Mouse (Mus musculus): ENCODE measurements around the gene Fbxl22.
A peak's percentile ranks its signal among the peaks of the same experiment; 100 is the strongest.

Fbxl22 gene

DNA sequence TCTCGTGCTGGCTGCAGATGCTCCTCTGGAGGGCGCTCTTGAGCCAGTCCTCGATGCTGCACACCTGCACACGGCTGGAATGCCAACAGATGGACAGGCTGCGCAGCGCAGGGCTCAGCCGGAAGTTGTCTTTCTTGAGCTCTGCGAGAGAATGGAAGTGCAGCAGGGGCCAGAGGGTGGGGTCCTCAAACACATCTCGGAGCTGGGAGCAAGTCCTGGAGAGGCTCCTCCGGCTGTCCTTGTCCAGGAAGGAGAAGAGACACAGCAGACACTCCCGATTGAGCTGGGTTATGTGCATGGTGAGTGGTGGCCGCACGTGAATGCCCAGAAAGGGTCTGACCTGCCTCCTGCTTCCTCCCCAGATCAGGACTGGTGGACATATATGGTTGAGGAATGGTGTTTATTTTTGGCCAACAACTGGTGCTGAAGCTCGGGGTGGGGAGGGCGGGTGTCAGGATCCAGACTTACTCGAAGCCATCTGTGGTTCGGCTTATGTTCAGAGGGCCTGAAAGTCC is at the start of gene Fbxl22:
TSS of gene Fbxl22 (minus strand) at position 338 of the 515 bp plus-strand sequence.
- DNase-seq (ENCODE audit: low spot score in 2 of 2), result no peak

- no peak for DNase-seq (ENCODE audit: low spot score in 2 of 2)
These were observed 47.8 kb upstream of the Fbxl22 start for GRCm38 (mm10) chr9:66562215-66562614.

- DNase-seq (ENCODE audit: low spot score in 2 of 2), result no peak
These were observed 47.1 kb upstream of the Fbxl22 start for GRCm38 (mm10) chr9:66561496-66561895.

- DNase-seq (ENCODE audit: low spot score in 2 of 2), result no peak
These were observed 46.3 kb upstream of the Fbxl22 start for GRCm38 (mm10) chr9:66560728-66561127.

- DNase-seq (ENCODE audit: low spot score in 2 of 2), result no peak
These were observed 45.9 kb upstream of the Fbxl22 start for GRCm38 (mm10) chr9:66560295-66560694.

GRCm38 (mm10) chr9:66558971-66559370 is 44.6 kb upstream of the Fbxl22 start:
- no peak for DNase-seq (ENCODE audit: low spot score in 2 of 2)

- DNase-seq (ENCODE audit: low spot score in 2 of 2), result no peak
These were observed 28.4 kb upstream of the Fbxl22 start for GRCm38 (mm10) chr9:66542785-66543184.

DNA sequence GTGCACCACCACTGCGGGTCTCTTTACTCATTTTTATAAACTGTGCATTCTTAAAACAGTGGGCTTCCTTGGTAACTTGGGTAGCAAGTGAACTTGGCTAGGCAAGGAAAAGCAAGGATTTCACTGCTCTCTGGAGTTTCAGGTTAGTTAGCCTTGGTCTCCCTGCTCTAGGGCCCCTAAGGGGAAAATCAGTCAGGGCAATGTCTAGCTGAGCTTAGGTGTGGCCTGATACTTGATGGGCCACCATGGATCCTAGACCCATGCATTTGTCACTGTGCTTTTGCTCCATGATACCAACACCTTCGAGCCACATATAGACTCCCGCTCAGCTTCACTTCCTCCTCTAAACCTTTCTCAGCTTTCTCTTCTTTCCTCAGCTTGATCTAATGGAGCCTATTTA is 7.2 kb upstream of the Fbxl22 start:
- no peak for DNase-seq (ENCODE audit: low spot score in 2 of 2)

DNA sequence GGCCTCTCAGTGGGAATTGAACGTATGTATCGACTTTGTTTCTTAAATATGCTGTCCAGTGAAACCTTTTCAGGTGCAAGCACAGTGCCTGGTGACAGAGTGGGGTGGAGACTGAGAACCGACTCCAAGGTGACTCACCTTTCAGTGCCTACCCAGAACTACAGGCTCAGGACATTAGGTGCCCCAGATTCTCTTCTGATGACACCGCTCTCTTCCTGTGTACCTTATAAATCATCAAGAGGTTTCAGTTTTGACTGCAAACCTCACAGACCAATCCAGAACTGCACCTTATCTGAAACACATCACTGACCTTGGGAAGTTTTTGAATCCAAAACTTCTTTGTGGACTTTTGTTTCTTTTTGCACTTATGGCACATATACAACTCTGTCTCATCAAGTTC is 5.9 kb upstream of the Fbxl22 start:
- no peak for DNase-seq (ENCODE audit: low spot score in 2 of 2)

GRCm38 (mm10) chr9:66518901-66519300 is 4.5 kb upstream of the Fbxl22 start:
- DNase-seq (ENCODE audit: low spot score in 2 of 2), result no peak

- DNase-seq (ENCODE audit: low spot score in 2 of 2), result no peak
These were observed 3.9 kb upstream of the Fbxl22 start for GRCm38 (mm10) chr9:66518251-66518650.

- DNase-seq (ENCODE audit: low spot score in 2 of 2), result no peak
These were observed 3.4 kb upstream of the Fbxl22 start for GRCm38 (mm10) chr9:66517746-66518145.

- no peak for DNase-seq (ENCODE audit: low spot score in 2 of 2)
These were observed 2.0 kb upstream of the Fbxl22 start for GRCm38 (mm10) chr9:66516296-66516940.

DNA sequence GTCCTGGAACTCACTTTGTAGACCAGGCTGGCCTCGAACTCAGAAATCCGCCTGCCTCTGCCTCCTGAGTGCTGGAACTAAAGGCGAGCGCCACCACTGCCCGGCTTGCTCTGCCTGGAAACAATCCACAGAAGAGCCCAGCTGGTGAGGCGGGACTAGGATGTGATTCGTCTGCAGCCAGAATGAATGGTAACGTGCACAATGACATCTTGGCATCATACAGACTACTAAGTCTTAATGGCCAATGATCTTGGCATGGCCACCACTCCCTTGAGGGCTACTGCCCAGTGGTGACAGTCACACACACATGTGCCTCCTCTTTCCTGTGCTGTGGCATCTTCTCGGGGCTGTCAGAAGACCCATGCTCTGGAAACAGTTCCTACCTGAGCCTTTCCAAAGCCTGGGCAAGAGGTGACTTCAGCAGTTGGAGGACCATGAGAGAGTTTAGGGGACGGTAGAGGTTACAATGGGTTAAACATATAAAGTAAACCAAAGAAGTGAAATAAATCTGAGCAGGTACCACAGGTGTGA is 1.4 kb upstream of the Fbxl22 start:
- DNase-seq (ENCODE audit: low spot score in 2 of 2), result no peak

DNA sequence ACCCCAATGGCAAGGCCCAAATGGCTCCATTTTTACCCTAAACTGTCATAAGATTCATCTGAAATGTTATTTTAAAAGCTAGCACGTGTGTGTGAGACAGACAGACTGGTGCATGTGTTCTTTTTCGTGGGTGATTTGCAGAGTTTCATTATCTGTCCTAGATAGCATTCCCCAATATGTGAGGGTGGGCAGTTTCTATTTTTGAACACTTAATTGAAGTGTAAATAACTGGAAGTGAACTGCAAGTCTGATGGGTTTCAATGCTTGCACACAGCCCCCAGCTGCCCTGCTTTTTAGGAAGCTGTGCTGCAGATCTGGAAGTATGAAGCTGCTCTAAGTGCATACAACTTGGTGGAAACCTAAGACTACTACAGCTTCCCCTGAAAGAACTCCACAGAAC is 722 bp upstream of the Fbxl22 start:
- no peak for DNase-seq (ENCODE audit: low spot score in 2 of 2)

DNA sequence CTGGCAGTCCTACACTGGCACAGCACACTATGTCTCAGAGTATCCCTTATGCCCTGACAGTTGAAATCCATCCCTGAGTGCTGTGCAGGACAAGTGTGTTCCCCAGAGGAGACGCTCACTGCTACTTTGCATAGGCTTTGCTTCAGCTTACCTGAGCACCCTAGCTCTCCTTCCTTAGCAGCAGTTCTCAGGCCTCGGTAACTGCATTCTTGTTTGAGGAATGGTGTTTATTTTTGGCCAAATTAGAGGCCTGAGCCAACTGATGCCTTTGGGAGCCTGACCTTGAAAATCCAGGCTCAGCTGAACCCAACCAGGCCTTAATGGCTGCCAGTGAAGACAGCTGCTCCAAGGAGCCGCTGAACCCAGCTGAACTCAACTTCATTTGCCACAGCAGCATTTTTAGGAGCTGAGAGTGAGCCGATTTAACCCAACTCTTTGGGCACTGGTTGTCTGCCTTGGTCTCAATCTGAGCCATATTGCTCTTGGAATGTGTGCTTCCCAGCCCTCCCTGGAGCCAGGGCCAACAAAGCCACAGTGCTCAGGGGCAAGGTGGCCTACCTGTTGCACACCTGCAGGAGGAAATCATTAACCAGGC is 635 bp downstream of the Fbxl22 start:
- no peak for DNase-seq (ENCODE audit: low spot score in 2 of 2)

GRCm38 (mm10) chr9:66513150-66513549 is 1.2 kb downstream of the Fbxl22 start:
- no peak for DNase-seq (ENCODE audit: low spot score in 2 of 2)

DNA sequence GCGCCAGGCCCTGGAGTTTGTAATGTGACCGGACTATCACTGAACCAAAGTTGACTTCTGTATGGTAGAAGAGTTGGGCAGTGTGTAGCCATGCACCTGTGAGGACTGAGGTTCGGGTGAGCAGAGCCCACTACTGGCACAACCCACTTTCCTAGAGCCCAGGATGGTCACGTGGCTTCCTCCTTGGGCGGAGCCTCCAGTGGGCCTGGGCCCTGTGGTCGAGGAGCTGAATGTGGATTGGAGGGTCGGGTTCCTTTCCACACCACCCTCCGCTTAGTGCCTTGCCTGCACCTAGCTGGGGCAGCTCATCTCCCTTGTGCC is 2.1 kb downstream of the Fbxl22 start:
- DNase-seq (ENCODE audit: low spot score in 2 of 2), result peak; percentile 82 to 87

DNA sequence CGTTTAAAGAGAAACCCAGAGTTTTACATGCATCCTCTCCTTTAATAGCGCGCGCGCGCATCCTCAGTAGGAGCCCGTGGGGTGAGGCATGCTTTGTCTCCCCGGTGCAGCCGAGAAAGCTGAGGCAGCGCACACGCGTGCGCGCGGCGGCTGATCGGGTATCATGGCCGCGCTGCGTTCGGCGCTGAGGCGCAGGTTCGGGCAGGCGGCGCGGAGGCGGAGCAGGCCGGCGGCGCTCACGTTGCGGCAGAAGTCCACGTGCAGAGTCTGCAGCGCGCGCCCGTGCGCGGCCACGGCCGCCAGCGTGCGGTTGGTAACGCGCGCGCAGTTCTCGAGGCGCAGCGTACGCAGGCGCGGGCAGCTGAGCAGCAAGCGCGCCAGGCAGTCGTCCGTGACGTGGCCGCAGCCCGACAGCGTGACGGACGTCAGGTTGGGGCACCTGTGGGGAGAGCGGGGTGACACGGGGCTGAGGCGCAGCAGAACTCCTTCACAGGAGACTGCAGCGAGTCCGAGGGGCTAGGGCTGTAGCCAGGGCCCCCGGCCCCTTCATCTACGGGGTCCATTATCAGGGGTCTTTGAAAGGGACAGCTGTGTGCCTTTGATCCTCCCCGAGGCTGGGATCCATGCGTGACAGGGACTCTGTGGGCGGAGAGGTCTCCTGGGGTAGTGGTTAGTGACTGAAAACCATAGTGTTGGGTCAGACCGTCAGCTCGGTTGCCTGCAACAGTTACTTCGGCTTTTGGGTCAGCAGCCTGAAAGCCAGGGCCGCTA is 2.6 kb downstream of the Fbxl22 start:
- peak; percentile 96 to 97 for DNase-seq (ENCODE audit: low spot score in 2 of 2)

- no peak for DNase-seq (ENCODE audit: low spot score in 2 of 2)
These were observed 3.4 kb downstream of the Fbxl22 start for GRCm38 (mm10) chr9:66510944-66511343.

- DNase-seq (ENCODE audit: low spot score in 2 of 2), result no peak
These were observed 4.0 kb downstream of the Fbxl22 start for GRCm38 (mm10) chr9:66510351-66510841.

DNA sequence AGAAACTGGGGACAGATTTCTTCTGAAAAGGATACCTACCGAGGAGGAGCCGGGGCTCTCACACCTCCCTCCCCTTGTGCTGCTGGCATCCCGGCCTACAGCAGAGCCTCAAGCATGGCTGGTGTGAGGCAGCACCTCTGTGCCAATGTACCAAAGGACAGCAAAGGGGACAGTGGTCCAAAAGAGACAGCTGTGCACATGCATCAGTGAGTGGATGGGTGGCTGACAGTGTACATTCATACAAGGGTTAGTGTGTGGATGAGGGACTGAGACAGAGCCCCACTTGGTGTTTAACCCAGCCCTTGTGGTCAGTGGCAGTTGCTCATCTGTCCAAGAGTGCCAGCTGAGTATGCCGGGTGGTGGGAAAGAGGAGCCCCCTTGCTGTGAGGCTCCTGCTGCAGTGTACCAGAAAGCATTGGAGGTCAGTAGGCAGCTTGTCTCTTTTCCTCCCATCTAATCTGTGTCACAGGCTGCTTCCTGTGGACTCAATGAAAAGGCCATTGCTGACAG is 5.4 kb downstream of the Fbxl22 start:
- DNase-seq (ENCODE audit: low spot score in 2 of 2), result no peak

Data from right cerebral cortex, postnatal 36 days (tissue).